Mouse (Mus musculus): ENCODE results near the gene Hoxc5.

GRCm38 (mm10) chr15:103060341-103061130 lies 93.3 kb downstream of the Hoxc5 start:
- TF ChIP-seq CTCF (IDR thresholded peaks at IDR 0.05; ENCODE audit: control insufficient read depth, insufficient read depth, insufficient replicate concordance, low read depth, low read length): no peak
- TF ChIP-seq POLR2A (IDR thresholded peaks at IDR 0.05; ENCODE audit: control insufficient read depth, low read depth, low read length): no peak

Measured in testis, adult 2 months (tissue).